Mouse (Mus musculus) v-Abl transformed pro-B cells (cell line): Measurements from ENCODE around the gene Tmem44.

Experiments
- in situ Hi-C, 2 experiments: fragments of 400-800 bp; cut with MboI; formaldehyde crosslinking; loops; one replicate each; pipeline ENCODE4 v1.15.1; 2025; ENCODE audit not compliant: unreplicated experiment in 2 of 2

The Tmem44 gene

GRCm38 (mm10) chr16:30559312-30559992 lies 8.8 kb upstream of the Tmem44 start:
- in situ Hi-C loops, result no loop called here

GRCm38 (mm10) chr16:30554109-30554508 lies 3.5 kb upstream of the Tmem44 start:
- in situ Hi-C loops, result no loop called here

- in situ Hi-C loops, result no loop called here
Observed at GRCm38 (mm10) chr16:30552621-30553338, 2.1 kb upstream of the Tmem44 start.

GRCm38 (mm10) chr16:30549966-30550747 lies 485 bp downstream of the Tmem44 start:
- in situ Hi-C loops, result loop anchor here in 1 of 2 experiments (25.0 kb wide), 1 partner anchor 1963 kb away; no protein-coding TSS in a partner anchor

- in situ Hi-C loops, result loop anchor here in 1 of 2 experiments (25.0 kb wide), 1 partner anchor 1962 kb away; no protein-coding TSS in a partner anchor
Observed at GRCm38 (mm10) chr16:30549516-30549915, 1.1 kb downstream of the Tmem44 start.

- in situ Hi-C loops, result loop anchor here in 1 of 2 experiments (25.0 kb wide), 1 partner anchor 1961 kb away; no protein-coding TSS in a partner anchor
Observed at GRCm38 (mm10) chr16:30548291-30548690, 2.4 kb downstream of the Tmem44 start.

GRCm38 (mm10) chr16:30544693-30545092 lies 5.9 kb downstream of the Tmem44 start:
- in situ Hi-C loops, result loop anchor here in 1 of 2 experiments (25.0 kb wide), 1 partner anchor 1957 kb away; no protein-coding TSS in a partner anchor

GRCm38 (mm10) chr16:30543386-30543785 lies 7.3 kb downstream of the Tmem44 start:
- in situ Hi-C loops, result loop anchor here in 1 of 2 experiments (25.0 kb wide), 1 partner anchor 1956 kb away; no protein-coding TSS in a partner anchor

- in situ Hi-C loops, result loop anchor here in 1 of 2 experiments (25.0 kb wide), 1 partner anchor 1956 kb away; no protein-coding TSS in a partner anchor
Observed at GRCm38 (mm10) chr16:30542826-30543225, 7.8 kb downstream of the Tmem44 start.

GRCm38 (mm10) chr16:30540107-30541001 lies 10.3 kb downstream of the Tmem44 start:
- in situ Hi-C loops, result loop anchor here in 1 of 2 experiments (25.0 kb wide), 1 partner anchor 1953 kb away; no protein-coding TSS in a partner anchor

GRCm38 (mm10) chr16:30539433-30539832 lies 11.2 kb downstream of the Tmem44 start:
- in situ Hi-C loops, result loop anchor here (5.0 to 25.0 kb wide), 5 partner anchors 533 to 1952 kb away; no protein-coding TSS in a partner anchor

GRCm38 (mm10) chr16:30535075-30535474 lies 15.6 kb downstream of the Tmem44 start:
- in situ Hi-C loops, result loop anchor here (5.0 to 25.0 kb wide), 5 partner anchors 537 to 1948 kb away; no protein-coding TSS in a partner anchor

- in situ Hi-C loops, result loop anchor here (10.0 to 25.0 kb wide), 3 partner anchors 821 to 1946 kb away; no protein-coding TSS in a partner anchor
Observed at GRCm38 (mm10) chr16:30533592-30533991, 17.1 kb downstream of the Tmem44 start.

- in situ Hi-C loops, result loop anchor here (10.0 to 25.0 kb wide), 3 partner anchors 822 to 1946 kb away; no protein-coding TSS in a partner anchor
Observed at GRCm38 (mm10) chr16:30532929-30533328, 17.7 kb downstream of the Tmem44 start.

GRCm38 (mm10) chr16:30531761-30532406 lies 18.8 kb downstream of the Tmem44 start:
- in situ Hi-C loops, result loop anchor here (10.0 to 25.0 kb wide), 3 partner anchors 823 to 1945 kb away; no protein-coding TSS in a partner anchor

GRCm38 (mm10) chr16:30530815-30531214 lies 19.8 kb downstream of the Tmem44 start:
- in situ Hi-C loops, result loop anchor here (10.0 to 25.0 kb wide), 3 partner anchors 824 to 1944 kb away; no protein-coding TSS in a partner anchor

- in situ Hi-C loops, result loop anchor here in 1 of 2 experiments (10.0 to 25.0 kb wide), 2 partner anchors 1684 to 1941 kb away; no protein-coding TSS in a partner anchor
Observed at GRCm38 (mm10) chr16:30528386-30528785, 22.3 kb downstream of the Tmem44 start.

GRCm38 (mm10) chr16:30527889-30528288 lies 22.8 kb downstream of the Tmem44 start:
- in situ Hi-C loops, result loop anchor here in 1 of 2 experiments (10.0 to 25.0 kb wide), 2 partner anchors 1683 to 1941 kb away; no protein-coding TSS in a partner anchor
